Mouse (Mus musculus) liver (tissue): ENCODE results near the gene Mta2.

Experiments
- DNase-seq: peaks from one replicate; pipeline ENCODE4 v3.0.0-alpha.2; 2020; ENCODE audit warnings: mixed read lengths

Mta2 gene

GRCm38 (mm10) chr19:8992769-8993624, 51.3 kb downstream of the Mta2 start:
- DNase-seq: peak; percentile 81

DNA sequence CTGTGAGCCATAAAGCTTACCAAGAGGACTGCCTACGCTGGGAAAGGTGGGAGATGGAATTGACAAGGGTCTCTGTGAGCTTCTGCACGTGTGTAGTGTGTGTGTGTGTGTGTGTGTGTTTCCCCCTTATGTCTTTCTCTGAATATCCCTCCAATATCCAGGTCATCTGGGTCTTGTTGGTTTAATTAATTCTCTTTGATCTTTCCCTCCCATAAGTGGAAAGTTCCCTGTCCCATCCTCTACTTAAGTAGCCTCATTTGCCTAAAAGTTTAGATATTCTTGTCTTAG, 51.9 kb downstream of the Mta2 start:
- DNase-seq: no peak

- DNase-seq: no peak
Observed at GRCm38 (mm10) chr19:8994813-8995607, 53.3 kb downstream of the Mta2 start.

DNA sequence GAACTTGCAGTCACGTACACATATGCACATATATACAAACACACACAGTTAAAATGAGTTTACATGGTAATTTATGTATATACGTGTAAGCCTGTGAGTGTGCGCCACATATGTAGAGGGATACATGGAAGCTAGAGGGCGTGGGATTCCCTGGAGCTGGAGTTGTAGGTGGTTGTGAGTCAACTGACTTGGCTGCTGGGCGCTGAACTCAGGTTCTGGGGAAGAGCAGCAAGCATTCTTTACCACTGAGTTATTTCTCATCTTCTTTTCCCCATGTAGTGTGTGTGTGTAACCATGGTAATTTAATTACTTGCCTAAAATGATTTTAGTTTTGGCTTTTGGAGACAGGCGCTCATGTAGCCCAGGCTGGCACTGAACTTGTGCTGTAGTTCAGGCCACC, 54.9 kb downstream of the Mta2 start:
- no peak for DNase-seq

- DNase-seq: peak; percentile 78
Observed at GRCm38 (mm10) chr19:8997546-8997945, 55.9 kb downstream of the Mta2 start.

DNA sequence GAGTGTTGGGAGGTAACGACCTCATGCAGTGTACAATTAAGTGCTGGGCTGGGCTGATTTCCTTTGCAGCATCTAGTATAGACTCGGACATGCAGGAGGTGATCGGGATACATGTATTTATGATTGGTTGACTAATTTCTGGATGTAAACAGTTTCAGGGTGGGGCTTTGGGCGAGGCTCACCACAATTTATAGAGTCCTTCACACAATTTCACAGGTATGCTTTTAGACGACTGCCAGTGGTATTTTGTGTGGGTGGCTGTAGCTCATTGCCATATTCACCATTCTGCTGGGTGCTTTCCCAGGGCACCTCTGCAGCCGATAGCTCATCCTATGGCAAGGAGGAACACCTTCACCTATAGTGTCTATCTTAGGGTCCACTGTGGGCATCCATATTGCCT, 56.9 kb downstream of the Mta2 start:
- no peak for DNase-seq

DNA sequence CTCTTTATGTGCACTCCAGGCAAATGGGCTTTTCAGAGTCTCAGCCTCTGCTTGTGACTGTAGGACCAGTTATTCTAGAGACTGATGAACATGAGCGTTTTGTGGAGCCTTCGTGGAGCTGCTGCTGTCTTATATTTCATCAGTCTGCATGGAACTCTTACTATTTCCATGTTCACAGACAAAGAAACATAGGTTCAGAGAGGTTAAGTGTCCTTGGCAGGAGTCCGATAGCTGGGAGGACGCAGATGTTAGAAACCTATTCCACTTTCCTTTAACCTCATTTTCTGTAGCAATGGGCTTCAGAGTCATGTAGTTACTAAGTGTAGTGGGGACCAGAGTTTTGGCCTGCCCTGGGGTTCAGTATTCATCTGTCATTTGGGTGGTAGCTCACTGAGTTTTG, 57.5 kb downstream of the Mta2 start:
- DNase-seq: no peak
